Mouse (Mus musculus) C2C12 (cell line): ENCODE measurements around the gene Exoc5. TPM values are rescaled to one million over a fixed set of nuclear protein-coding genes. Genes with fewer than 3 reads are reported as not detected.

Experiments used
- H3K27me3 ChIP-seq: one replicate; pipeline ENCODE4 v1.6.1; 2011; ENCODE audit not compliant: control insufficient read depth, insufficient read depth, insufficient read length
- H3K36me3 ChIP-seq: one replicate; pipeline ENCODE4 v1.6.1; 2011; ENCODE audit not compliant: control insufficient read depth, insufficient read depth
- H3K4me3 ChIP-seq: one replicate; pipeline ENCODE4 v1.5.1; 2011; ENCODE audit warnings: mild to moderate bottlenecking, control low read depth; ENCODE audit not compliant: poor library complexity, insufficient read depth, severe bottlenecking
- H3K79me2 ChIP-seq: one replicate; pipeline ENCODE4 v1.6.1; 2011; ENCODE audit not compliant: control insufficient read depth, insufficient read depth
- H3K79me3 ChIP-seq: one replicate; pipeline ENCODE4 v1.6.1; 2011; ENCODE audit warnings: low read depth, control low read depth
- H3ac ChIP-seq: one replicate; pipeline ENCODE3; 2011; ENCODE audit warnings: low read depth; ENCODE audit not compliant: control insufficient read depth, insufficient read length
- CEBPB ChIP-seq: IDR thresholded peaks from one replicate; pipeline ENCODE4 v1.6.1; 2011; ENCODE audit warnings: low read depth, mild to moderate bottlenecking, control low read depth, moderate library complexity
- CTCF ChIP-seq: IDR thresholded peaks from one replicate; pipeline ENCODE4 v1.5.1; 2011; ENCODE audit not compliant: control insufficient read depth, insufficient read depth, insufficient read length
- FOSL1 ChIP-seq: IDR thresholded peaks from one replicate; pipeline ENCODE4 v1.8.0; 2011; ENCODE audit warnings: mild to moderate bottlenecking, low read length; ENCODE audit not compliant: poor library complexity, insufficient read depth, severe bottlenecking
- MAX ChIP-seq: IDR thresholded peaks from one replicate; pipeline ENCODE4 v1.6.1; 2011; ENCODE audit warnings: mild to moderate bottlenecking, control low read depth
- MYOD1 ChIP-seq: IDR thresholded peaks from one replicate; pipeline ENCODE4 v1.6.1; 2011; ENCODE audit warnings: low read depth; ENCODE audit not compliant: control insufficient read depth, insufficient read length
- MYOG ChIP-seq: IDR thresholded peaks from one replicate; pipeline ENCODE4 v1.6.1; 2011; ENCODE audit not compliant: control insufficient read depth, insufficient read length; ENCODE audit errors: extremely low read depth
- USF1 ChIP-seq: IDR thresholded peaks from one replicate; pipeline ENCODE4 v1.6.1; 2011; ENCODE audit warnings: low read depth, mild to moderate bottlenecking, control low read depth, moderate library complexity
- polyA plus RNA-seq: library from polyadenylated mRNA; unstranded; fragments of >200 nt; fragmentation: generic; extraction: Trizol; gene quantifications from one replicate; pipeline ENCODE4 v1.2.1, GENCODE M21; 2012; ENCODE audit warnings: missing spikeins

Gene Exoc5
- polyA plus RNA-seq, 1 experiment: 12.9 TPM

DNA sequence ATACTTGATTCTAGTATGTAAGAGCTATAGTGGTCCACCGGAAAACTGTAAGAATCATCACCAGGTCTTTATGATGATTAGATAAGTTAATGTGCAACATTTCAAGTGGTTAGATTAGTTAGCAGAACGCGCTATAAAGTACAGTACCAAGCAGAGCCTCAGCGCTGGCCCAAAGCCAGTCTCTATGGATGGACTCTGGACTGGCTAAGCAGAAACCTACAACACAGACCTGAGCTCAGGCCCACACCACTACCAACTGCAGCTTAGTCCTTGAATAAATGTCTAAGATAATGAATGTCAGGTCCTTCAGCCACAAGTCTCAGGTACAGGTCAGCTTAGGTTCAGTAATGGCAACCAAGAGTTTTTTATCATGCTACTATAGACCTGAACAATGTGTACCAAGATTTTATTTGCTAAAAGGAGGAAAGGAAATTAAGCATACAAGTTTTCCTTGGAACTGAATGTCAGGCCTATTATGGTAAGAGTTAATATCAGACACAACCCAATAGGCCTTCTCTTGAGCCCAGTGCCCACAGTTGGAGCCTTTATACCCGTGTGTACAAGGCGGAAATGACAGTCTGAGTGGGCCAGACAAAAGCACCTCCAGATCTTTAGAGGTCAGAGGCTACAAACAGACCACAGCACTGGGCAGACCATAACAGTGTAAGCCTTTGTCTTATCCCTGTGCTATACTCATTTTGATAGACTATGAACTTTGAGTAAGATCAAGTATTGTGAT, 39.2 kb downstream of the Exoc5 start:
- Histone ChIP-seq H3K79me3 (peaks cover 3% of the 10 kb centered on the region), H3K79me2 (no peaks in the 10 kb centered on the region), H3K36me3 (peaks cover 58% of the 10 kb centered on the region), H3K4me3 (no peak overlapping the region), H3K27me3 (no peaks in the 10 kb centered on the region), H3ac (no peak overlapping the region)
- TF ChIP-seq CTCF (no peak), MYOG (no peak), CEBPB (no peak), MYOD1 (no peak), MAX (no peak), FOSL1 (no peak), USF1 (no peak)

DNA sequence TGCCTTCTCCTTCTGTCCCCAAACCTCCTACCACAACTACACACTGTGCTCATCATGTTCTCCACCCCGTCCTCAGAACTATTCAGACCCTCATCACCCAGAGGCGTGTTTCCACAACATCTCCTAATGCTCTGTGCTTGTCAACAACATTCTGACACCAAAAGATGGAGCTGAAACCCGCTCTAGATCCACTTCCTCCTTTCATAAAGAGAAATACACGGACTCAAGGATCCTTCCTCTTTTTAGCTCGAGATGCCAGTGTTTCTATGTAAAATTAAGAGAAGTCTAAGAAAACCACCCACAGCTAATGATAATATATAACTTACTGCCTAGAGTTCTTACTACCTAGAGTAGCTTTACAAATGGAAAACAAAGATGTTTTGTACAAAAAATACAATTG, 46.7 kb downstream of the Exoc5 start:
- Histone ChIP-seq H3K27me3 (no peaks in the 10 kb centered on the region), H3K4me3 (no peak overlapping the region), H3K79me2 (no peaks in the 10 kb centered on the region), H3K79me3 (no peaks in the 10 kb centered on the region), H3K36me3 (peaks cover 64% of the 10 kb centered on the region), H3ac (no peak overlapping the region)
- TF ChIP-seq FOSL1 (no peak), CTCF (no peak), MYOD1 (no peak), MYOG (no peak), USF1 (no peak), MAX (no peak), CEBPB (no peak)

DNA sequence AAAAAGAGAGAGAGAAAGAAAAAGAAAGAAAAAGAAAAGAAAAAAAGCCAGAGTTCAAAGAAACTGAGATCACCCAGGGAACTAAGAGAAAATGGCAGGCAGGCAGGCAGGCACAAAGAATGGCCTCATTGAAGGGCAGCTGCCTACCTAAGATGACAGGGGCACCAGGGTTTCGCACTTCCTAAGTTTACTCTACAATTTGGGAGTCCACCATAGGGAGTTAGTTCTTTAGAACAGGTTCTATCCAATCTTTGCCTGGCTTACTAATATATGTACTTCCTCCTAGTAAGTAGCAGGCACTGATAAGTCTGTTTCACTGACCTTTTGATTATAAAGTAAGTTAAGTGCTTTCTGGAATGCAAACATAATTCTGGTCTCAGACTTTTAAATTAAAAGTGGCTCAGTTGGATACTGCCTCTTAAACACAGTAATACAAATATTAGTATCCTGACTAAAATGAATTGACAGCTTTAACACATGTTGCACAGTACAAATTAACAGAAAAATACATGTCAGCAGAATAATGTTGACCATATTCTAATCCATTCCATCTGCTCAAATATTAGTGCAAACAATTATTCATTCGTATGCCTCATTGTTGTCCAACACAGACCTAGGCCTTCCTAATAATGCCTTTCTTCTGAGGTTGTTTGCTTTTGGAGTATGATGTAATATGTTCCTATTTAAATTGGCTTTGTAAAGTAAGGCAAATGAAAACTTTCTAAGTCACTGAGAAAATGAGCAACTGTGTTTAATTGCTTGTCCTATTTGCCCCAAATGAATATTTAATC, 57.9 kb downstream of the Exoc5 start:
- no peaks in the 10 kb centered on the region for H3K27me3 ChIP-seq
- peaks cover 27% of the 10 kb centered on the region for H3K36me3 ChIP-seq
- no peaks in the 10 kb centered on the region for H3K79me2 ChIP-seq
- H3ac ChIP-seq: no peak overlapping the region
- H3K4me3 ChIP-seq: no peak overlapping the region
- TF ChIP-seq MYOG: no peak
- TF ChIP-seq MAX: no peak
- TF ChIP-seq CEBPB: no peak
- TF ChIP-seq FOSL1: no peak
- no peak for TF ChIP-seq MYOD1
- no peak for TF ChIP-seq CTCF
- no peak for TF ChIP-seq USF1
- H3K79me3 ChIP-seq: no peaks in the 10 kb centered on the region

DNA sequence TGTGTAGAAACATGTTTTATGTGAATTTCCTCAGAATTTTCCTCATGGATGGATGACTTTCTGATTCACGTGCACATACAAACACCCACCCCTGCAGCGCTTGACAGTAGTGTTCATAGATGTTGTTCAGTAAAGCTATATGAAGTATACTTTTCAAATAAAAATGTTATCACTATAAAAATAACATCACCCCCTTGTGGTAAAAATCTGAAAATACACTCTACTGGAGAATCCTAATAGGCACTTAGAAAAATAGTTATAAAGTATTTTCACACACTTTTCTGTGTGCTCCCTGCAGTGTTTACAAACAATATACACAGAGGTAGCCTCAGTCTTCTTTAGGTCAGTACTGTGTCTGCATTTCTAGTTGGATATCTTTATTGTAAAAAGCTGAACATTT, 58.5 kb downstream of the Exoc5 start:
- Histone ChIP-seq H3K79me2 (no peaks in the 10 kb centered on the region), H3K4me3 (no peak overlapping the region), H3K79me3 (no peaks in the 10 kb centered on the region), H3K36me3 (peaks cover 25% of the 10 kb centered on the region), H3ac (no peak overlapping the region), H3K27me3 (no peaks in the 10 kb centered on the region)
- TF ChIP-seq MAX (no peak), CEBPB (no peak), USF1 (no peak), FOSL1 (no peak), MYOD1 (no peak), MYOG (no peak), CTCF (no peak)

DNA sequence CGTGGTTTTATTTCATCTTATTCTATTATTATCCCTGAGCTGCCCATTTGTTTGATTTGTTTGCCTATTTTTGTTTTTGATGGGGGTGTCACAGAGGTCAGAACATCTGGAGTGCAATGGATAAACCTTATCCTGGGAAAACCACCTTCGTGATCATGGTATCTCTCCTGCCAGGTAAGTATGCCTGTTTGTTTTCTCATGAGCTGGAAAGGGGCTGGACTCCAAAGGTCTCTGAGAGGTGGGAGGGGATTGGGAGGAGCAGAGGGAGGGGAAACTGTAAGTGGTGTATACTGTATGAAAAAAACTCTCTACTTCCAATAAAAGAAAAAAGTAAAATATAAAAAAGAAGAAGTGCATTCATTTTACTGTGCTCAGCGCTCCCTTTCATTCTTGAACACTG, 64.8 kb downstream of the Exoc5 start:
- H3K36me3 ChIP-seq: no peaks in the 10 kb centered on the region
- H3K4me3 ChIP-seq: no peak overlapping the region
- no peak overlapping the region for H3ac ChIP-seq
- H3K79me2 ChIP-seq: no peaks in the 10 kb centered on the region
- TF ChIP-seq CTCF (no peak), MYOG (no peak), CEBPB (no peak), FOSL1 (no peak), USF1 (no peak), MAX (no peak), MYOD1 (no peak)
- H3K27me3 ChIP-seq: no peaks in the 10 kb centered on the region
- H3K79me3 ChIP-seq: no peaks in the 10 kb centered on the region
